Mouse (Mus musculus) thymus, postnatal 25 days (tissue): ENCODE measurements at regions not wholly inside any gene's neighbourhood (a gene's known extent, or its start where the extent isn't known, plus 50 kb on each side); places are given as distances from the start of the nearest gene placed in this dataset.

ENCODE experiments used
- DNase-seq: peaks from one replicate; pipeline ENCODE4 v3.0.0; 2022

- DNase-seq = no peak
Observed at GRCm38 (mm10) chr13:35486125-35486524, 173.5 kb upstream of the Cdyl start.

DNA sequence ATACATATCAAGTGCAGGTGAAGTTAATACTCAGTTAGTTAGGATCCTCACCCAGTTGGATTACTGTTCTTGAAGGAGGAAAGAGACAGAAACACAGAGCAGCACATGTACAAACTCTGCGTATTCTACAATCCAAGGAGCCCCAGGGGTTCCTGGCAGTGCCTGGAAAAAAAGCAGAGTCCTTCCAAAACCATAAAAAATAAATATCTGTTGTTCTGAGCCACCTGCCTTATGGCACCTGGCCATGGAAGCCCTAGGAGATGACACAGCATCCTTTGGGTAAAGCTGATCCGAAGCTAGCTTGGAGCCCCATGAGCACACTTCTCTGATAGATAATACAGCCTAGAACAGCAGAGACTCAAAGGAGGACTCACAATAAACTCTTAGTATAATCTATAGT lies 159.9 kb upstream of the Cdyl start:
- DNase-seq = no peak

DNA sequence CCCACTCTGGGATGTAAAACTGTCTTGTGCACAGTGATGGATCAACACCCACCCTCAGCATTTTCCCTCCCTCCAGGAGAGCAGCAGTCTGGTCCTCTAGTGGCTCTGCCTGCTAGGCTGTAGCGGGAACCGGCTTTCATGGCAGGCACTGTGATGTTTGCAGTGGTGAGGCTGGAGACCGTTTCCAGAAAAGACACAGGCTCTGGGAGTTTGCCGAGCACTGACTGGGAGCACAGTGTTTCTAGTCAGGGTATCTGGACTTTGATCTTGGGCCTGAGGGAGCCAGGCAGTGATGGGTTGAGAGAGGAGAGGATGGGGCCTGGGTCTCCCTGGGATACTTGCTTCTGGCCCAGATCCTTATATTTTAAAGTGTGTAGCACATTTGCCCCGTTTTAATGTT lies 158.7 kb upstream of the Cdyl start:
- DNase-seq = no peak

DNA sequence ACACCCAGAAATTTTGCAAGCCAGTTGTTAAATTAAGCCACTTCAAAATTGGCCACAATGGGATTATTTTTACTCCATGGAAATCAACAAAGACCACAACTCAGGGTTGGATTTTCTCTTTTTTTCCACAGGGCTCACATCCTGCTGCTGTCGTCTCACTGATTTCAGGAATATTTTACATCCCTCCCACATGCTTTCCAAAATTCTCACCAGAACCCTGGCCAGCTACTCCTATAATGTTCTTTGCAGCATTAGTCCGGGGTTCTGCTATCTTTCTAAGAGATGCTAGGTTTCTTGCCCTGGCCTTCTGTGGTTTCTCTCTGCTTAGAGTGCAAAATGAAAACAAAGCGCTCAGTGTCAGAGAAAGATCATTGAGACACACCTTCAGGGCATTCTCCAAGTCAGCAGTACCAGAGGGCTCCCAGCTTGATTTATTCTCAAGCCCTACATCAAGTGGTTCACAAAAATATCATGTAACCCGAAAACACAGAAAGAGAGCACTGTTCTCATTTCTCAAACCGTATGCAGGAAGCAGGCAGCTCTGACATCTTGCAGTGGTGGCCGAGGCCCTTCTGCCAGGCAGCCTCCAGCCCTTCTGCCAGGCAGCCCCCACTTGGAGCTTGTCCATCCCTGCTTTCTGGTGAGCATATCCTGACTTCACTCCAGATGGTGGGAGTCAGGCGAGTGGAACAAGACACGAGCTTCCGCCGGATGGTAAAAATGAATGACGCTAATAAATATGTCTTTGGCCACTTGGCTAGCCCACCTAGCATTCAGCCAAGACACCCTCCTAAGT lies 158.1 kb upstream of the Cdyl start:
- DNase-seq = no peak

DNA sequence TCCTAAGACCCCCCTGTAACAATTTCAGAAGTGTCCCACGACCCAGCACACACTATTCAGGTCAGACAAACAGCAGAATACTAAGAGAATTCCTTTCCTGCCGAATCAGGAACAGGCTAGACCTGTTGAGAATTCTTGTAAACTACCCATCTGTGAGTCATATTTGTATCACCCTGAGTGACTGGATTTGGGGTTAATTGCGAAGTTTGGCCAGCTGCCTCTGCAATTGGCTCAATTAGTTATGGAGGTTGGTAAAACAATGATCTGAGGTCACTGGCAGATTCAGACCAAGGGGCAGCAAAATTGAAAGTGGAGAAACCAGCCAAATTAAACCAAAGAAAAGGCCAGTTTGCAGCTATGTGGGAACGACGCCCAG lies 157.5 kb upstream of the Cdyl start:
- DNase-seq = no peak

DNA sequence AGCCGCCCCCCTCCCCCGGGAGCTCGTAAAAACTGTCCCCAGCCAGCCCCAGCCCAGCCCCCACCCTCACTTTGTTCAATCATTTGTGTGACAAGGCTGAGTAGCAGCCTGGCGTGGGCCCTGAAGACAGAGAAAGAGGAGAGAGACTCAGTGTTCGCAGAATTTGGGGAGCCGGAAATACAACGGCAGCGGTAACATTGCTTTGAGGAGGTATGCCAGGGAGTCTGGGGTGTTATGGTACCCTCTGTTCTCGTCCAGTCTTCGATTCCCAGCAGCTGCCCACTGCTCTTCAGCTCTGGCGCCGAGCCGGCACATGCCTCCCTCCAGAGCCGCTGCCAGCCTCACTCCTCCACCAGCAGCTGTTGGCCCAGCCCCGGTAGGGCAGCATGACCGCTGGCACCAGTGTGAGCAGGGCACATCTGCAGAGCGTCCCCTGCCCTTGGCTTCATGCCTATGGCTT lies 156.2 kb upstream of the Cdyl start:
- no peak for DNase-seq

GRCm38 (mm10) chr13:35507195-35507594 lies 152.4 kb upstream of the Cdyl start:
- DNase-seq = no peak

- DNase-seq = no peak
Observed at GRCm38 (mm10) chr13:35512029-35512507, 147.6 kb upstream of the Cdyl start.

DNA sequence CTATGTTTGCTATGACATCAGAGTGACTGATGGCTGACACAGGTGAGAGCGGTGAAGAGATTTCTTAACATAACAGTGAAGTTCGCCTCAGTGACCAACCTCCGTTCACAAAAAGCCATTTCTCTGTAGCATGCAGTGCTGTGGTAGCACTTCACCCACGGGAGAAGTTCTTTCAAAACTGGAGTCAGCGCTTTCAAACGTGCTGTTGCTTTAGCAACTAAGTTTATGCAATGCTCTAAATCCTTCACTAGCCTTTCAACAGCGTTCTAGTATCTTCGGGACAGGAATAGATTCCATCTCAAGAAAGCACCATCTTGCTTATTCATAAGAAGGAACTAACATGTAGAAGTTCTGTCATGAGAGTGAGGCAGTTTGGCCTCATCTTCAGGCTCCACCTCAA lies 146.5 kb upstream of the Cdyl start:
- DNase-seq = no peak

DNA sequence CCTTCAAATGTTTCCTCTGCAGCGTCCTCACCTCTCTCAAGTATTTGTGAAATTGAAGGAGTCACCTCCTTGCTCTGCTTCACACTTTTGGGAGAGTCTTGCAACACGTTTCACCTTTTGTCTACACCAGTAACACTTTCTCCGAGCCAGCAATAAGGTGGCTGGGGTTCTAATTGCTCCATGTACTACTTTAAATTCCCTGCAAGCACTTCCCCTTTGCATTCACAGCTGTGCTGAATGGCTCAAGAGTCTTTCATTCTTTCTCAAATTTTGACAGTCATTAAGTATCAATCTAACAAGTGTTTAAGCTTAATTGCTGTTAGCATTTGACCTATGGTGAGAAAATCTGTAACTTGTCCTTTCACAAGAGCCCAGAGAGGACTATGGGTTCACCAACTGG lies 144.3 kb upstream of the Cdyl start:
- DNase-seq = no peak

GRCm38 (mm10) chr13:35517692-35518091 lies 141.9 kb upstream of the Cdyl start:
- DNase-seq = no peak

- no peak for DNase-seq
Observed at GRCm38 (mm10) chr13:35522272-35522671, 137.4 kb upstream of the Cdyl start.

- no peak for DNase-seq
Observed at GRCm38 (mm10) chr13:35529577-35529976, 130.1 kb upstream of the Cdyl start.

GRCm38 (mm10) chr13:35537106-35537505 lies 122.5 kb upstream of the Cdyl start:
- DNase-seq = no peak

- DNase-seq = no peak
Observed at GRCm38 (mm10) chr13:35537936-35538335, 121.7 kb upstream of the Cdyl start.

DNA sequence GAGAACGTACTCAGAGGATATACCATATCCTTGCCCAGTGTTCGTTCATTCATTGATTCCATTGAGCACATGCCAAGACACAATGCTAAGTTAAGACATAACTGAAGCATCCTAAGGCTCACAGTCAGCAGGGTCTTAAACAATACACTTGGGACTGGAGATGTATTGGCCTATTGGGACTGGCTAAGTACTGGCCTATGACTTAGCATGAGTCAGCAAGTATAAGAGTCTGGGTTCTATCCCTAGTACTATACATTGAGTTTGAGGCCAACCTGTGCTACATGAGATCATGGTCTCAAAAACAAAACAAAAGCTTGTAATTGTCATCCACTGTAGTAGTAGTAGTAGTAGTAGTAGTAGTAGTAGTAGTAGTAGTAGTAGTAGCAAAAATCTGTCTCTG lies 119.2 kb upstream of the Cdyl start:
- no peak for DNase-seq

DNA sequence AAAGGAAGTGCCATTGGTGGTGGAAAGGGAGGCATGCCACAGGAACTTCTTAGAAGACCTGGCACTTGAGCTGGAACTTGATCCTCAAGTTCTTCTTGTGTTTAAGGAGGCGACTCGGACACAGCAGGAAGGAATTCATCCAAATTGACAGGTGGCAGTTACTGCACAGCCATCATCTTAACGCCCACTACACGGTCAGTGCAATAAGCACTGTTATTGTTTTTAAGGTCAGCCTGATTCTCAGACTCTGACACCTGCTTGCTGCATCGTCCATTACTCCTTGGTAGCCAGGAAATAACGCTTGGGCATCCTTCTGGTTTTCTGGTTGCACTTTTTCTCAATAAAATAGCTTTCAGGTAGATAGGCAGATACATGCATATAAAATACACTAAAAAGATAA lies 118.6 kb upstream of the Cdyl start:
- DNase-seq = no peak

DNA sequence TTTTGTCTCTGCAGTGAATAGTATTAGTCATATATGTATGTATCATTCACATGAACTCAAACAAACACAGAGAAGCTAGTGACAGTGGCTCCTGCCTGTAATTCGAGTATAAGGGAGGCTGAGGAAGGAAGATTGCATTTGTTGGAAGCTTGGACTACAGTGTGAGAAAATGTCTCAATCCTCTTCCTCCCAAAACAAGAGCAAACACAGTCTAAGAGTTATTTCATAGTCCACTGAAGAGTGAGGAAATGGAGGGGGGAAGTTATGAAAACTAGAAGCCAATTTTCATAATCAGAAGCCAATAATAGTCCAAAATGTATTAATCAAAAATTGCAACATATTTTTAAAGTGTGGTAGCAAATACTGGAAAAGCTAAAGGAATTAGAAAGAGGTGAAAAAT lies 95.6 kb upstream of the Cdyl start:
- no peak for DNase-seq

DNA sequence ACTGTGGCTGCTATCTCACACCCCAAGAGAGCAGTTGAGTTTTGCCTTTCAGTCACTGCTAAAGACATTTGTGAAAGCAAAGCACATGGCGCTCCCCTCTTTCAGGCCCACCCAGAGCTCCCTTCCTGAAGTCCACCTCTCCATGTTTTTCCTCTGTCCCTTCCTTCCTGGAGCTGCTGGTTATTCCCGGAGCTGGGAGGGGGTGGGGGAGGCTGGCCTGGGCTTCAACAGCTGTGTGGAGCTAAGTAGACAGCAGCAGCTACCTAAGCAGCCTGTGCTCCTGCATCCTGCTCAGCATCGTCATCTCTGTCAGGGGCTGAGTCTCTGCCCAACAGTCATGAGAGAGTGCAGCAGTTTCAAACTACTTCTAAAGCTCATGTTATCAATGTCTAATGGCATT lies 78.0 kb upstream of the Cdyl start:
- no peak for DNase-seq

DNA sequence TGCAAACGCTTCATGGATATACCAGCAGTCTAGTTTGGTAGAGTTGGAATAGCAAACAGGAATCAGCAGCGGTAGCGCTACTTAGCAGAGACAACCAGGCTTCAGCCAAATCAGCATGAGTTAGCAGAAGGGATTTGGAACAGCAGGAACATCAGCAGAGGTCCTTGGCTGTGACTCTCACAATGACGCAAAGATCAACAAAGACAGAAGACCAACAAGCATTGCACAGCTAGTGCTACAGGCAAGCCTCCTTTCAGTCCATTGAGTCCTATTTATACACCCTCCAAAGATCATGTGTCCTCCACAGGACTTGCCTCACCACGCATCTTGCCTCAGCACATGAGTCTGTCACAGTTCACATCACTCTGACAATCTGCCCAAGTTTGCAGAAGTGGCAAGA lies 61.6 kb upstream of the Cdyl start:
- DNase-seq = no peak

- DNase-seq = no peak
Observed at GRCm38 (mm10) chr13:35601560-35602135, 58.0 kb upstream of the Cdyl start.

DNA sequence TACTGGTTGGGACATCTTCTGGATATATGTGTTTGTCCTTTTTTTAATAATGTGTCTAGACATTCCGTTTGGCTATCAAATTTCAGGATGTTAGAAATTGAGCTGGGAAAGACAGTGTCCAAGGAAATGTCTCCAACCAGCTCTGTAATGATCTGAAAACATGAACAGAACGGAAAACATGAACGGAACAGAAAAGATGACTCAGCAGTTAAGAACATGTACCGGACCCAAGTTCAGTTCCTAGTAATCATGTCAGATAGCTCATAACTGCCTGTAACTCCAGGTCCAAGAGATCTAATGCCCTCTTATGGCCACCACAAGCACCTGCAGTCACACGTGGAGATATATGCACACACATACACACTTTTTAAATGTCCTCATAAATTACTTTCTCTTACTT lies 56.6 kb upstream of the Cdyl start:
- DNase-seq = no peak

DNA sequence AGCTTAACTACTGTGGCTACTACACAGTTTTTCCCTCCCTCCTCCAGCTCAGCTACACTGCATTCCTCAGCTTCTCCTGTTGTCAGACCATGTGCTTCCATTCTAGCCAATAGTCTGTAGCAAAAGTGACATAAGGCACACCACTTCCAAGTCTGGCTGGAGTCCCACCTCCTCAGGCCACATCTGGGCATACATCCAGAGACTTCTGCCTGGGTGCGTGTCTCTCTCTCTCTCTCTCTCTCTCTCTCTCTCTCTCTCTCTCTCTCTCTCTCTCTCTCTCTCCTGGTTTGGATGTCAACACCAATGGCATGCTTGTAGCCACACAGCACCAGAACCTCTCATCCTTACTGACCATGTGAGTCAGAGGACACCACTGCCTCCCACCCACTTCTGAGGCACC lies 55.6 kb upstream of the Cdyl start:
- DNase-seq = no peak

- DNase-seq = no peak
Observed at GRCm38 (mm10) chr13:35604765-35605164, 54.9 kb upstream of the Cdyl start.
